Mouse (Mus musculus) cortical plate, adult 2 months (tissue): ENCODE data around the gene Nfkbia.

Source experiments
- CTCF ChIP-seq: fragments of 200-500 bp; IDR thresholded peaks from 2 replicates; pipeline ENCODE4 v1.5.1; 2011; ENCODE audit warnings: mild to moderate bottlenecking, control low read depth, low read length; ENCODE audit not compliant: insufficient read depth; ENCODE audit errors: extremely low read depth
- POLR2A ChIP-seq: fragments of 200-500 bp; IDR thresholded peaks from 2 replicates; pipeline ENCODE4 v1.6.1; 2011; ENCODE audit warnings: mild to moderate bottlenecking, low read length, control low read depth; ENCODE audit not compliant: insufficient read depth; ENCODE audit errors: extremely low read depth

- TF ChIP-seq CTCF, result no peak
- TF ChIP-seq POLR2A, result no peak
Measured at GRCm38 (mm10) chr12:55538328-55538971, 46.0 kb upstream of the Nfkbia start.
